Mouse (Mus musculus) gastrocnemius, postnatal 25 days (tissue): ENCODE results near the gene Il17rb. TPM values are rescaled to one million over a fixed set of nuclear protein-coding genes. Genes with fewer than 3 reads are reported as not detected.
A peak's percentile ranks its signal among the peaks of the same experiment; 100 is the strongest.

Experiments
- DNase-seq: peaks from one replicate; pipeline ENCODE4 v3.0.0; 2022
- total RNA-seq, 2 experiments: library from RNA; stranded (reverse); gene quantifications; 1 replicate in 1 of 2; 2 replicates in 1 of 2; pipeline ENCODE4 v1.2.3; 2021

Il17rb gene
- total RNA-seq, 2 experiments from 2014 or later, result 0.19 TPM; not detected in 1

DNA sequence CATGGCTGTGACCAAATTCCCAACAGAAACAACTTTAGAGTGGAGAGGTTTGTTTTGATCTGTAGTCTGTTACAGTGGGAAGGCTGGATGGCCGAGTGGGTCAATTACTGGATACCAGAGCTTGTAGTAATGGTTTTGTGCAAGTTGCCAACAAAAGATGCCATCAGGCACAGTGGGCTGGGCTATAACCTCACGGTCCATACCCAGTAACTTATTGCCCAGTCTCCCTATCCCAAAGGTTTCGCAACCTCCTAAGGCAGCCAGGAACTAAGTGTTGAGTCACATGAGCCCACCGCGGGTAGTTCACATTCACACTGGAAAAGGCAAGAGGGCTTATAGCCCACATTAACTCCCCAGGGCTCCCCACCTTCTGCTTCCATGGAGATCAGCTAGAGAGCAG lies 8.0 kb upstream of the Il17rb start:
- DNase-seq, result no peak

DNA sequence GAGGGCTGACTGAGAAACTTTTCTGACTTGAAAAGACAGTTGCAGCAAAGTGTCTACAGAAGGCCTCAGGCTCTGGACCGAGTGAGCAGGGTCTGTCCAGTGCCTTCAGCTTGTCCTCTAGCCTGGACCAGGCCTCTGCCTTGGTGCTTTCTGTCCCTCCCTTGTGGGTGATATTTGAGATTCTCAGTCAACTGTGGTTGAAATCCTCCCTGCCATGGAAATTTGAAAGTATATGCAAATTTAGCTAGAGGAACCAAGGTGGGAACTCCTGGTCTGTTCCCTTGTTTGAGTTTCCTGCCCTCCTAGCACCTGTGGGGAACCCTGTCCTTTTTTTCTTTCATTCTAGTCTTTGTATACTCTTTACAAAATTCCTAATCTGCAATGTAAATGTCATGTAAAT lies 6.3 kb upstream of the Il17rb start:
- DNase-seq, result no peak

GRCm38 (mm10) chr14:30014487-30014886 lies 5.8 kb upstream of the Il17rb start:
- DNase-seq, result no peak

DNA sequence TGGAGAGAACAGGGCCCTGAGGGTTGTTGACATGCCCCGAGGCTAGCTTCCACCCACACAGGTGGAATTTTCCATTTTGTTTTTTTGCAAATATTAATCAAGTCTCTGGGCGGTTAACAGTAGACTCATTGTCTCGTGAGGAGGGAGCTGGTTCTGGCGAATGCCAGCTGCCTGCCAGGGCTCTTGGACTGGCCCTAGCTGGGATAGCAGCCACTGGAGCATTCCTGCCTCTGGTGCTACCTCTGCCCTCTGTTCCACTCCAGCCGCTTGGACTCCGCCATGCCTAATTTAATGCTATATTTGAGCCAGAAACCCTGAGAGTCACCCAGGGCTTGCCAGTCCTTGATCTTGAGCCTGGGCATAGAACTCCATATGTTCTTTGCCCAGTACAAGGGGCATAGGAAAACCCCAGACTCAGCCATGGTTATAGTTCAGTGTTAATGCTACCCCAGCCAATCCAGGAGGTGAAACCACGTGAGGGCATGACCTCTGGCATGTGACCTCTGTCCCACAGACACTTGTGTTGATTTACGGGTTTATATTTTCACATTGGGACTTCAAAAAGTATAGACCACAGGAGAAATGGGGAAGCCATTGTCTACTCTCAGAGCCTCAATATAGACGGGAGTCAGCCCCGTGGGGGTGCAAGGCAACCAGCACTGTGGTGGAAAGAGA lies 3.3 kb upstream of the Il17rb start:
- peak; percentile 13 for DNase-seq

DNA sequence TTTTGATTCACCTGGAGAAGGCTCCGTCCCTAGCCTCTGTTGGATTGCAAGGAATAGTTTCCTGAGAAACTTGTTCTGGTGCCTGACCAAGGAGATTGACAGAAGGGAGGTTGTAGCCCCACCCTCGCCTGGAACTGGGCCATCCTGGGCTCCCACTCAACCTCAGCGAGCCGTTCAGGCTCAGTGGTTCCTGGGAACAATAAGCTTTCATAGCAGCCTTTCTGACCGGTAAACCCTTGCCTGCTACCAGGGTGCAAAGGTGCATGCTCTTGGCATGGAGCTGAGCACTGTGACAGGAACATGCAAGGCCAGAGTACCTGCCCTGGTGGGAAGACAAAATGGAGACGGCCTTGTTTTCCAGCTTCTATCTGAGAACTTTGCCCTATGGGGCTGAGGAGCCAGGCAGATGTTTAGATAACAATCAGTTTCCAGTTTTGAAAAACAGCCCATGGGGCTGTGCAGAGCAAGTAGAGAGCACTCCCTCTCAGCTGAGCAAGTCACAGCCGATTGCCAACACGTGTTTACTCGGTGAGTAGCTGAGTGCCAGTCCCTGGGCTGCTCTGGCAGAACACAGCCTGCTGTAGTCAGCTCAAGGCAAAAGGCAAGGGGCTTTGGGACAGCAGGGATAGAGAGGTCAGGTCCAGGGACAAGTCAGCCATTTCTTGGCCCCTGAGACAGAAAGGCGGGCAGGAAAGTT lies 1.3 kb upstream of the Il17rb start:
- DNase-seq, result peak; percentile 42

DNA sequence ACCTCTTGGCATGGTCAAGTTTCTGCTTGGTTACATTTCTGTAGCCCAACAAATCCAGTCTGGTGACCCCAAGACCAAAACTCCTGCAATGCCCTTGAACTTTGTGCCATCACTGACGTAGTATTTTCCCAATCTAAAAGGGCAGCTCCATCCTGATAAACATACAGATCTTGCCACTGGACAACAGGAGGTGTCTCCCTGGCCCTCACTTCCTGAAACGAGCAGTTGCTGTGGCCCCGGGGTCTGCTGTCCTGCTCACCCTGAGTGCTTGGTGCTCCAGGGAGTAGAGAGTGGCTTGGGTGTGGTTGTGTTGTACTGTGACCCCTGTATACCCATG lies 9.3 kb downstream of the Il17rb start:
- DNase-seq, result no peak

- no peak for DNase-seq
Observed at GRCm38 (mm10) chr14:29998747-29999474, 9.8 kb downstream of the Il17rb start.

GRCm38 (mm10) chr14:29997345-29997744 lies 11.4 kb downstream of the Il17rb start:
- DNase-seq, result no peak

- no peak for DNase-seq
Observed at GRCm38 (mm10) chr14:29996000-29996751, 12.5 kb downstream of the Il17rb start.

- DNase-seq, result no peak
Observed at GRCm38 (mm10) chr14:29994976-29995375, 13.7 kb downstream of the Il17rb start.

DNA sequence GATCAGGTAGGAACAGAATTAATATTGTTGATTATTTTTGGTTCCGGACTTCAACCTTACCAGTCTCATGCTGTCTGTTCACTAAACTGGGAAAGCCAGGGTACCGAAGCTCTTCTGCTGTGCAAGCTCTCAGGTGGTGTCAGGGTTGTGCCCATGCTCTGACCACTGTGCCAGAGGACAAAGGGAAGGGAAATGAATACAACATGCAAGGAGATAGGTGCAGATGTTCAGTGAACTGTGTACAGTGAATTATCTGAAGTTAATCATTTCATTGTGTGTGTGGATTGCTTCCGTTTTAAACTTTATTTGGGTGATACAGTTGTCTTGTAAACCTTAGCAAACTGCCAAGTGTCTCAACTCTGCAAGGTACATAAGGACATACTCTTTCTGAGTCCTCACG lies 20.4 kb downstream of the Il17rb start:
- DNase-seq, result no peak

GRCm38 (mm10) chr14:29987739-29988138 lies 21.0 kb downstream of the Il17rb start:
- DNase-seq, result no peak

GRCm38 (mm10) chr14:29987276-29987675 lies 21.4 kb downstream of the Il17rb start:
- no peak for DNase-seq

DNA sequence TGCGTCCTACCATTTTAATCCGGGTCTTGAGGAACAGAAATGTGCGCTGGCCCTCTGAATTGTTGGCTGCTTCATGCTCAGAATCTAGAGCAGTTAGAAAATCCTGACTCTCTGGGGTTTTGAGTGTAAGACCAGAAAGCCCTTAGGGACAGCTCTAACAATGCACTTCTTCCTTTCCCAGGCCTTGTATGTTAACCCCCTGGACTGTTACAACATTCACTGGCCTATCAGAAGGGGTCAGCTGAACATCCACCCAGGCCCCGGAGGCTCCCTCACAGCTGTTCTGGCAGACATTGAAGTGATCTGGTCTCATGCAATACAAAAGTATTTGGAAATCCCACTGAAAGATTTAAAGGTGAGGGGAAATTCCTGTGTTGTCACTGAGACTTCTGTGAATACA lies 22.6 kb downstream of the Il17rb start:
- no peak for DNase-seq

GRCm38 (mm10) chr14:29980447-29981205 lies 28.1 kb downstream of the Il17rb start:
- DNase-seq, result no peak

GRCm38 (mm10) chr14:29978254-29979204 lies 30.2 kb downstream of the Il17rb start, which contains the start of gene Actr8:
Gene Actr8 (plus strand): TSS chr14:29978337.
- peak; percentile 92 for DNase-seq

- no peak for DNase-seq
Observed at GRCm38 (mm10) chr14:29976927-29977326, 31.8 kb downstream of the Il17rb start.

DNA sequence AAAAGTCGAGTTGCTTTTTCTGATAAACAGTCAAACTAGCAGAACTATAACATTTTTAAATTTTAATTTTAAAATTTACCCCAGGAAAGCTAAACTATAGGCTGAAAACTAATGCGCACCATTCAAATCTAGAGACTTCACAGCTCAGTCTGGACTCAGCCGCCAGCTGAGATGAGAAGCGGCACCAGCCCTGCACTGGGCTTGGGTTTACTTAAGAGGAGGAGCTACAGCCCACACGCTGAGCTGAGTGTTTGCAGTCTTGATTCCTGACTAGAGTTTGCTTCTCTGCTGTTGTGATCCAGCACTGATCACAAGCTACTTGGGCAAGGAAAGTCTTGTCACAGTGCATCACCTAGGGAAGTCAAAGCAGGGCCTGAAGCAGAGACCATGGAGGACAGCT lies 36.7 kb downstream of the Il17rb start:
- no peak for DNase-seq

DNA sequence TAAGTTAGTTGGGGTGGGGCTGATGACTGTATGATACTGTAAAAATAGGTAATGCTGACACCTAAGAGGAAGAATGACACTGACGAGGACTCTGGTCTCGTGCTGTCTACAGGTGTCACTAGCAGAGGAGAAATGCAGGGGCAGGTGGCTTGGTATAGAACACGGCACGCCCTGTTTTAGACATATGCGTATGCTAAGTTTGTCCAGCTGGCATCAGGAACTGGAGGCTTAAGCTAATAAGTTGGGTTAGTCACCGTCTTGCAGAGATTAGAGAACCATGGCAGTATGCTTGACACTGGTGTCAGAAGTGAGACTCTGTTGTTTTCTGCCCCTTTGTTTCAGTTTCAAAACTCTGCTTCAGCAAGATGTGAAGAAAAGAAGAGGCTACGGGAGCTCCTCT lies 37.2 kb downstream of the Il17rb start:
- DNase-seq, result no peak

- DNase-seq, result peak; percentile 95
Observed at GRCm38 (mm10) chr14:29968075-29968821, 40.4 kb downstream of the Il17rb start, which contains the start of gene Selenok. Gene Selenok (plus strand): TSS chr14:29968308.
